Mouse (Mus musculus) NIH3T3 (cell line): ENCODE measurements at regions not wholly inside any gene's neighbourhood (a gene's known extent, or its start where the extent isn't known, plus 50 kb on each side); places are given as distances from the start of the nearest gene placed in this dataset.
A peak's percentile ranks its signal among the peaks of the same experiment; 100 is the strongest.

Experiments
- DNase-seq: peaks from one replicate; pipeline ENCODE4 v3.0.0-alpha.2; 2012; ENCODE audit warnings: low read depth

GRCm38 (mm10) chr13:118193951-118194696, 192.3 kb upstream of the B430218F22Rik start:
- no peak for DNase-seq

GRCm38 (mm10) chr13:118208146-118208545, 178.3 kb upstream of the B430218F22Rik start:
- DNase-seq: no peak

- peak; percentile 71 for DNase-seq
Measured at GRCm38 (mm10) chr13:118227354-118227753, 159.1 kb upstream of the B430218F22Rik start.

GRCm38 (mm10) chr13:118237968-118238367, 148.5 kb upstream of the B430218F22Rik start:
- DNase-seq: no peak

GRCm38 (mm10) chr13:118244680-118245079, 141.8 kb upstream of the B430218F22Rik start:
- DNase-seq: no peak

- no peak for DNase-seq
Measured at GRCm38 (mm10) chr13:118245546-118245945, 140.9 kb upstream of the B430218F22Rik start.

GRCm38 (mm10) chr13:118259606-118260005, 126.8 kb upstream of the B430218F22Rik start:
- no peak for DNase-seq

GRCm38 (mm10) chr13:118262971-118263370, 123.5 kb upstream of the B430218F22Rik start:
- no peak for DNase-seq

- DNase-seq: no peak
Measured at GRCm38 (mm10) chr13:118265763-118266520, 120.5 kb upstream of the B430218F22Rik start.

GRCm38 (mm10) chr13:118272904-118273303, 113.5 kb upstream of the B430218F22Rik start:
- DNase-seq: no peak

GRCm38 (mm10) chr13:118280956-118281355, 105.5 kb upstream of the B430218F22Rik start:
- DNase-seq: no peak

- DNase-seq: no peak
Measured at GRCm38 (mm10) chr13:118293728-118294127, 92.7 kb upstream of the B430218F22Rik start.

GRCm38 (mm10) chr13:118310080-118310479, 76.3 kb upstream of the B430218F22Rik start:
- DNase-seq: peak; percentile 8

- no peak for DNase-seq
Measured at GRCm38 (mm10) chr13:118313676-118314075, 72.8 kb upstream of the B430218F22Rik start.
